8 mouse cellular contexts compared by ENCODE assay signal in the genomic region with DNA sequence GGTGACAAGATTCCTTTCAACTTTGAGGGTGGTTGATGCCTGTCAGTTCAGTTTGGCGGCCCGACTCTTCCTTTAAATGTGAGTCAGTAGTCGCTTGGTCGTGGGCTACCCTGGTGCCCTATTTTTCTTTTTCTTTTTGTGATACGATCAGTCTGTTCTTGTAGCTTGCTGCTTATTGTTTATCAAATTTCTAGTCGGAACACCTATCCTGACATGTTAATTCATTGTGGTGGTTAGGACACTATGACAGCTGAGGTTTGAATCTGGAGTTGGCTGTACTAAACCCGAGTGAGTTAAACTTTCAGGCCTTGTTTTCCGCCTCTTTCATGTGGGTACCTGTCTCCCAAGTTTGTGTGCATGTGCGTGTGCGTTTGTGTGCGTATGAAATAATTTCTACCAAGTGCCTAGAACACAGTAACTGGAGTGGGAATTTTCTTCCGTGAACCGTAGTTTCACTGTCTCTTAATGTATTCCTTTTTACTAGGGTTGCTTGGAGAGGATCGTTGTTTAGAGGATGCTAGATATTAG. TPM values are rescaled to one million over a fixed set of nuclear protein-coding genes. Genes with fewer than 3 reads are reported as not detected.
DNase-seq lines count a peak whose midpoint lies in the region; ATAC-seq and TF ChIP-seq lines count a peak whose summit lies in the region.

No protein-coding gene starts in this region.

- no peak for DNase-seq in kidney, postnatal 14 days
- no peak for DNase-seq in G1E (ENCODE audit: low spot score)
- no peak for DNase-seq in midbrain, embryonic 10.5 days (ENCODE audit: low spot score)
- DNase-seq in natural killer cell, adult 2 months (ENCODE audit: low spot score in 2 of 2), result no peak
- no peak for DNase-seq in lung, postnatal 25 days (ENCODE audit: low spot score)
- DNase-seq in ovary, adult 18-20 months (ENCODE audit: low spot score), result no peak

- no peaks in the 10 kb centered on the region for H3K27me3 ChIP-seq in kidney, embryonic 14.5 days (ENCODE audit: control insufficient read depth, insufficient read depth, low read length)
- no peaks in the 10 kb centered on the region for H3K27me3 ChIP-seq in G1E (ENCODE audit: insufficient read depth, low read length)
- no peaks in the 10 kb centered on the region for H3K27me3 ChIP-seq in forebrain, embryonic 16.5 days (replicated peaks; ENCODE audit: control insufficient read depth, insufficient read depth, low read length)
- H3K27me3 ChIP-seq in midbrain, embryonic 10.5 days (ENCODE audit: low read depth, poor library complexity, severe bottlenecking), result no peaks in the 10 kb centered on the region

- H3K9me3 ChIP-seq in kidney, embryonic 14.5 days (ENCODE audit: control insufficient read depth, low read length), result no peaks in the 10 kb centered on the region
- H3K9me3 ChIP-seq in G1E (replicated peaks), result no peaks in the 10 kb centered on the region
- no peaks in the 10 kb centered on the region for H3K9me3 ChIP-seq in forebrain, embryonic 16.5 days (ENCODE audit: control insufficient read depth, low read length)
- H3K9me3 ChIP-seq in midbrain, embryonic 10.5 days (replicated peaks), result no peaks in the 10 kb centered on the region

- H3K27ac ChIP-seq in kidney, embryonic 14.5 days (ENCODE audit: low read depth, low read length), result peak overlapping the region; percentile 90
- H3K27ac ChIP-seq in forebrain, embryonic 16.5 days (ENCODE audit: low read length), result peak overlapping the region; percentile 86
- H3K27ac ChIP-seq in midbrain, embryonic 10.5 days (replicated peaks), result peak overlapping the region; percentile 95

- 4% methylated on average over 14 of the region's 14 CpGs for WGBS in kidney, embryonic 14.5 days
- 2% methylated on average over 14 of the region's 14 CpGs for WGBS in forebrain, embryonic 16.5 days
- 12% methylated on average over 14 of the region's 14 CpGs for WGBS in midbrain, embryonic 10.5 days

- H3K4me2 ChIP-seq in kidney, embryonic 14.5 days (replicated peaks; ENCODE audit: low read depth, low read length), result peak overlapping the region; percentile 81
- H3K4me2 ChIP-seq in forebrain, embryonic 16.5 days (ENCODE audit: low read length), result peak overlapping the region; percentile 87

- peaks cover 31% of the 10 kb centered on the region for H3K36me3 ChIP-seq in kidney, embryonic 14.5 days (ENCODE audit: control insufficient read depth, insufficient read depth, low read length)
- H3K36me3 ChIP-seq in G1E (replicated peaks), result peaks cover 49% of the 10 kb centered on the region
- peaks cover 15% of the 10 kb centered on the region for H3K36me3 ChIP-seq in forebrain, embryonic 16.5 days (ENCODE audit: control insufficient read depth, insufficient read depth)
- H3K36me3 ChIP-seq in midbrain, embryonic 10.5 days, result peaks cover 58% of the 10 kb centered on the region

- TF ChIP-seq CTCF in G1E (IDR thresholded peaks at IDR 0.05; ENCODE audit: low read depth, low read length), result no peak

- H3K4me1 ChIP-seq in kidney, embryonic 14.5 days (ENCODE audit: control insufficient read depth, insufficient read depth, low read length), result peaks cover 14% of the 10 kb centered on the region; the same call in 1 of the 2 replicates
- peaks cover 43% of the 10 kb centered on the region for H3K4me1 ChIP-seq in G1E (ENCODE audit: insufficient read depth, low read depth, low read length)
- H3K4me1 ChIP-seq in forebrain, embryonic 16.5 days (replicated peaks; ENCODE audit: control insufficient read depth, insufficient read depth, low read length), result peaks cover 24% of the 10 kb centered on the region
- H3K4me1 ChIP-seq in midbrain, embryonic 10.5 days, result peaks cover 28% of the 10 kb centered on the region

- peak overlapping the region; percentile 96 for H3K4me3 ChIP-seq in kidney, embryonic 14.5 days (ENCODE audit: low read length)
- H3K4me3 ChIP-seq in G1E (ENCODE audit: low read depth, low read length), result peak overlapping the region; percentile 78
- H3K4me3 ChIP-seq in forebrain, embryonic 16.5 days (replicated peaks; ENCODE audit: low read length), result peak overlapping the region; percentile 88
- peak overlapping the region; percentile 89 for H3K4me3 ChIP-seq in midbrain, embryonic 10.5 days

- peak overlapping the region; percentile 95 for H3K9ac ChIP-seq in kidney, embryonic 14.5 days (ENCODE audit: low read depth, low read length)
- H3K9ac ChIP-seq in forebrain, embryonic 16.5 days (replicated peaks; ENCODE audit: low read depth, low read length), result peak overlapping the region; percentile 82

- no peak for ATAC-seq in kidney, embryonic 14.5 days (ENCODE audit: low FRiP score, low TSS enrichment)
- ATAC-seq in G1E (ENCODE audit: extremely low read depth, insufficient number of reproducible peaks, low FRiP score, poor library complexity, severe bottlenecking), result no peak
- no peak; the same call in 1 of the 2 replicates for ATAC-seq in forebrain, embryonic 16.5 days

RNA-seq across cellular contexts. Expression of a gene that starts 0.7 kb away (rescaled TPM):
- polyA plus RNA-seq in kidney, embryonic 14.5 days (2014; fragmentation: Nextera tagmentation; extraction: Ambion mirVana), result 155 and 198 TPM in 2 replicates
- total RNA-seq in G1E (2014; fragmentation: Nextera tagmentation) (445 and 456 TPM in 2 replicates), G1E (2017) (175 and 184 TPM in 2 replicates)
- 35.9 and 39.7 TPM in 2 replicates for polyA plus RNA-seq in G1E (2012)
- 200 and 218 TPM in 2 replicates for polyA plus RNA-seq in forebrain, embryonic 16.5 days (2015; fragmentation: Nextera tagmentation; extraction: Ambion mirVana)
- 253 and 282 TPM in 2 replicates for polyA plus RNA-seq in midbrain, embryonic 10.5 days (2016; fragmentation: Nextera tagmentation; extraction: Ambion mirVana)

RNA-seq across cellular contexts. Expression of a gene that starts 13.3 kb away (rescaled TPM):
- polyA plus RNA-seq in kidney, embryonic 14.5 days (2014; fragmentation: Nextera tagmentation; extraction: Ambion mirVana), result 232 and 238 TPM in 2 replicates
- 8.2 and 16.3 TPM in 2 replicates for total RNA-seq in G1E (2014; fragmentation: Nextera tagmentation)
- total RNA-seq in G1E (2017), result 3.2 and 4.0 TPM in 2 replicates
- 6.1 and 8.7 TPM in 2 replicates for polyA plus RNA-seq in G1E (2012)
- 230 and 247 TPM in 2 replicates for polyA plus RNA-seq in forebrain, embryonic 16.5 days (2015; fragmentation: Nextera tagmentation; extraction: Ambion mirVana)
- polyA plus RNA-seq in midbrain, embryonic 10.5 days (2016; fragmentation: Nextera tagmentation; extraction: Ambion mirVana), result 189 and 205 TPM in 2 replicates

RNA-seq across cellular contexts. Expression of a gene that starts 16.3 kb away (rescaled TPM):
- 114 and 128 TPM in 2 replicates for polyA plus RNA-seq in kidney, embryonic 14.5 days (2014; fragmentation: Nextera tagmentation; extraction: Ambion mirVana)
- total RNA-seq in G1E (2014; fragmentation: Nextera tagmentation) (61.1 and 84.0 TPM in 2 replicates), G1E (2017) (62.8 and 73.2 TPM in 2 replicates)
- 12.9 and 13.2 TPM in 2 replicates for polyA plus RNA-seq in G1E (2012)
- 129 and 136 TPM in 2 replicates for polyA plus RNA-seq in forebrain, embryonic 16.5 days (2015; fragmentation: Nextera tagmentation; extraction: Ambion mirVana)
- 94.9 and 103 TPM in 2 replicates for polyA plus RNA-seq in midbrain, embryonic 10.5 days (2016; fragmentation: Nextera tagmentation; extraction: Ambion mirVana)

RNA-seq across cellular contexts. Expression of a gene that starts 16.7 kb away (rescaled TPM):
- 80.4 and 91.0 TPM in 2 replicates for polyA plus RNA-seq in kidney, embryonic 14.5 days (2014; fragmentation: Nextera tagmentation; extraction: Ambion mirVana)
- total RNA-seq in G1E (2014; fragmentation: Nextera tagmentation) (138 and 153 TPM in 2 replicates), G1E (2017) (96.6 and 102 TPM in 2 replicates)
- polyA plus RNA-seq in G1E (2012), result 90.2 and 102 TPM in 2 replicates
- 27.0 and 29.1 TPM in 2 replicates for polyA plus RNA-seq in forebrain, embryonic 16.5 days (2015; fragmentation: Nextera tagmentation; extraction: Ambion mirVana)
- polyA plus RNA-seq in midbrain, embryonic 10.5 days (2016; fragmentation: Nextera tagmentation; extraction: Ambion mirVana), result 50.0 and 55.2 TPM in 2 replicates

RNA-seq across cellular contexts. Expression of a gene that starts 17.0 kb away (rescaled TPM):
- 0.70 and 2.3 TPM in 2 replicates for polyA plus RNA-seq in kidney, embryonic 14.5 days (2014; fragmentation: Nextera tagmentation; extraction: Ambion mirVana)
- 2.5 and 5.3 TPM in 2 replicates for total RNA-seq in G1E (2014; fragmentation: Nextera tagmentation)
- total RNA-seq in G1E (2017), result 3.3 and 4.5 TPM in 2 replicates
- polyA plus RNA-seq in G1E (2012), result 0.81 and 0.99 TPM in 2 replicates
- polyA plus RNA-seq in forebrain, embryonic 16.5 days (2015; fragmentation: Nextera tagmentation; extraction: Ambion mirVana), result 2.5 and 2.8 TPM in 2 replicates
- polyA plus RNA-seq in midbrain, embryonic 10.5 days (2016; fragmentation: Nextera tagmentation; extraction: Ambion mirVana), result 3.2 and 3.3 TPM in 2 replicates

Comparison
In these comparisons a context has a peak if more than half of its experiments do, and no peak if none do; other contexts are left out.
1. RNA of a gene that starts 13.3 kb away (polyA plus RNA-seq): 230 to 247 TPM in forebrain, embryonic 16.5 days, 232 to 238 TPM in kidney, embryonic 14.5 days and 189 to 205 TPM in midbrain, embryonic 10.5 days; 6.1 to 8.7 TPM in G1E; every median in the first group is over 10 times any median in the second.
2. Peak in every context shown above with its lines, with median percentiles within 50 percentile points of each other: H3K27ac ChIP-seq and H3K4me3 ChIP-seq.